Mouse (Mus musculus): ENCODE measurements at regions not wholly inside any gene's neighbourhood (a gene's known extent, or its start where the extent isn't known, plus 50 kb on each side); places are given as distances from the start of the nearest gene placed in this dataset.

- no peak overlapping the region for H3K27ac ChIP-seq (replicated peaks; ENCODE audit: low read depth, low read length)
- no peaks in the 10 kb centered on the region for H3K27me3 ChIP-seq (ENCODE audit: control insufficient read depth, insufficient read depth, low read length)
- DNase-seq (ENCODE audit: low spot score) (no peak), ATAC-seq (ENCODE audit: low FRiP score, low read depth) (no peak)
- H3K4me1 ChIP-seq (ENCODE audit: control insufficient read depth, insufficient read depth, low read length), result no peaks in the 10 kb centered on the region
- no peak overlapping the region for H3K4me3 ChIP-seq (replicated peaks; ENCODE audit: low read length)
- H3K4me2 ChIP-seq (replicated peaks; ENCODE audit: low read depth, low read length, severe bottlenecking), result no peak overlapping the region
- H3K36me3 ChIP-seq (ENCODE audit: control insufficient read depth, insufficient read depth, low read length), result no peaks in the 10 kb centered on the region
- TF ChIP-seq POLR2A (IDR thresholded peaks at IDR 0.05; ENCODE audit: borderline replicate concordance, extremely low read depth, insufficient read depth, insufficient read length), result no peak
- H3K9ac ChIP-seq (ENCODE audit: low read depth, low read length, severe bottlenecking), result no peak overlapping the region
- H3K9me3 ChIP-seq (ENCODE audit: control insufficient read depth, low read length), result no peaks in the 10 kb centered on the region
- WGBS, result 77% methylated on average over 4 of the region's 4 CpGs
Measured at GRCm38 (mm10) chrX:130932390-130932789, 1182.8 kb downstream of the Diaph2 start.

GRCm38 (mm10) chrX:130938723-130939122, 1189.2 kb downstream of the Diaph2 start:
- no peak overlapping the region for H3K9ac ChIP-seq (ENCODE audit: low read depth, low read length, severe bottlenecking)
- no peak overlapping the region for H3K4me3 ChIP-seq (replicated peaks; ENCODE audit: low read length)
- no peak overlapping the region for H3K4me2 ChIP-seq (replicated peaks; ENCODE audit: low read depth, low read length, severe bottlenecking)
- DNase-seq (ENCODE audit: low spot score) (no peak), ATAC-seq (ENCODE audit: low FRiP score, low read depth) (no peak)
- H3K27me3 ChIP-seq (ENCODE audit: control insufficient read depth, insufficient read depth, low read length), result no peaks in the 10 kb centered on the region
- H3K36me3 ChIP-seq (ENCODE audit: control insufficient read depth, insufficient read depth, low read length), result no peaks in the 10 kb centered on the region
- H3K27ac ChIP-seq (replicated peaks; ENCODE audit: low read depth, low read length), result no peak overlapping the region
- no peaks in the 10 kb centered on the region for H3K9me3 ChIP-seq (ENCODE audit: control insufficient read depth, low read length)
- TF ChIP-seq POLR2A (IDR thresholded peaks at IDR 0.05; ENCODE audit: borderline replicate concordance, extremely low read depth, insufficient read depth, insufficient read length), result no peak
- no peaks in the 10 kb centered on the region for H3K4me1 ChIP-seq (ENCODE audit: control insufficient read depth, insufficient read depth, low read length)

GRCm38 (mm10) chrX:130944531-130944930, 1195.0 kb downstream of the Diaph2 start:
- no peak for TF ChIP-seq POLR2A (IDR thresholded peaks at IDR 0.05; ENCODE audit: borderline replicate concordance, extremely low read depth, insufficient read depth, insufficient read length)
- no peaks in the 10 kb centered on the region for H3K27me3 ChIP-seq (ENCODE audit: control insufficient read depth, insufficient read depth, low read length)
- H3K4me1 ChIP-seq (ENCODE audit: control insufficient read depth, insufficient read depth, low read length), result no peaks in the 10 kb centered on the region
- no peaks in the 10 kb centered on the region for H3K36me3 ChIP-seq (ENCODE audit: control insufficient read depth, insufficient read depth, low read length)
- H3K9ac ChIP-seq (ENCODE audit: low read depth, low read length, severe bottlenecking), result no peak overlapping the region
- 64% methylated on average over 1 of the region's 1 CpGs for WGBS
- no peak overlapping the region for H3K4me2 ChIP-seq (replicated peaks; ENCODE audit: low read depth, low read length, severe bottlenecking)
- DNase-seq (ENCODE audit: low spot score) (peak; percentile 20), ATAC-seq (ENCODE audit: low FRiP score, low read depth) (no peak)
- no peak overlapping the region for H3K4me3 ChIP-seq (replicated peaks; ENCODE audit: low read length)
- H3K27ac ChIP-seq (replicated peaks; ENCODE audit: low read depth, low read length), result no peak overlapping the region
- no peaks in the 10 kb centered on the region for H3K9me3 ChIP-seq (ENCODE audit: control insufficient read depth, low read length)

Data from limb, embryonic 14.5 days (tissue).